Mouse (Mus musculus): Measurements from ENCODE around the gene Ncs1.
A peak's percentile ranks its signal among the peaks of the same experiment; 100 is the strongest.

Gene Ncs1

GRCm38 (mm10) chr2:31245051-31245450 is 572 bp upstream of the Ncs1 start:
- DNase-seq: no peak

GRCm38 (mm10) chr2:31246251-31246971 is 788 bp downstream of the Ncs1 start:
- DNase-seq: no peak

DNA sequence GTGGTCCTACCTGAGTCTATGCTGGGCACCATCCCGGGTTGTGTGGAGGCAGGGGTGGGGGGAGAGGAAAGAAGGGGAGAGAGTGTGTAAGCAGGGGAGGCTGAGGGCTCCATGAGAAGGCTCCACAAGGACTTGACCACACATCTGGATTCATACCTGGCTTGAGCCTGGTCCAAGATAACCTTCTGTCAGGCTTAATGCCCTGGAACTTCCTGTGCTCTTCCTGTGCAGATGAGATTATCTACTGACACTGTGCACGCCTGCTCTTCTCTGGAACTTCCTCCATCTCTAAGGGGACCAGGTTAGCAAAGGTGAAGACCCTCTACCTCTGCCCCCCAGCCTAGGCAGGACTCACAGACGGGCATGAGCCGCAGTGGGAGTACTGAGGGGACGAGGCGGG is 3.2 kb downstream of the Ncs1 start:
- DNase-seq: no peak

DNA sequence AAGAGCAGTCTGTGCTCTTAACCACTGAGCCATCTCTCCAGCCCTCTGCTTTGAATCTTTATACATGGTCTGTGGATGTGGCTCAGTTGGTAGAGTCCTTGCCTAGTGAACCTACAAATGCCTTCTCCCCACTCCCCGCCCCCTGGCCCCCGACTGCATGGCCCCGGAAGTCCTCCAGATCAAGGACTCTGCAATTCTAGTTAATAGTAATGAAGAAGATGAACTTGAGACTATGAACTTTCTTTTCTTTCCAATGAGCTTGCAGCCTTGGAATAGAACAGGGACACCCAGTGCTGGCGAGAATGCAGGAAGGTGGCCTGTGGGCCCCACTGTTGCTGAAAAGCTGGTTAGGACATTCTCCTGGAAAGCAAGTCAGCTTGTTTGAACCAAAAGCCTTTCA is 6.5 kb downstream of the Ncs1 start:
- peak; percentile 73 for DNase-seq

DNA sequence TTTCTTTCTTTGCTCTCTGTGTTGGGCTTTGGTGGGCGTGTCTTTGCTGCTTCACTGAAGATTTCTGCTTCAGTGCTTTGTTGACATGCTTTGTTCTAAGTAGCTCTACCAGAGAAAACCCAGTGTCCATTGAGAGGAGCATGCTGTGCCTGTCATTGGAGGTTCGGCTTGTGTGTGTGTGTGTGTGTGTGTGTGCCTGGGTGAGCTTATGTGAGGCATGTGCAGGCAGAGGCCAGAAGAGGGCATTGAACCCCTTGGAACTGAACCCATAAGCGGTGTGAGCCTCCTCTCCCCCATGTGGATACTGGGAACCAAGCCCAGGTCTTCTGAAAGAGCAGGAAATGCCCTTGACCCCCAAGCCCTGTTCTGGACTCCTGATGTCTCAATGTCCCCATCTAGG is 7.8 kb downstream of the Ncs1 start:
- DNase-seq: peak; percentile 54

GRCm38 (mm10) chr2:31254806-31255205 is 9.2 kb downstream of the Ncs1 start:
- no peak for DNase-seq

GRCm38 (mm10) chr2:31255952-31256938 is 10.6 kb downstream of the Ncs1 start:
- peak; percentile 75 for DNase-seq

- DNase-seq: no peak
Observed at GRCm38 (mm10) chr2:31257096-31257495, 11.5 kb downstream of the Ncs1 start.

- peak; percentile 87 for DNase-seq
Observed at GRCm38 (mm10) chr2:31258609-31259366, 13.2 kb downstream of the Ncs1 start.

DNA sequence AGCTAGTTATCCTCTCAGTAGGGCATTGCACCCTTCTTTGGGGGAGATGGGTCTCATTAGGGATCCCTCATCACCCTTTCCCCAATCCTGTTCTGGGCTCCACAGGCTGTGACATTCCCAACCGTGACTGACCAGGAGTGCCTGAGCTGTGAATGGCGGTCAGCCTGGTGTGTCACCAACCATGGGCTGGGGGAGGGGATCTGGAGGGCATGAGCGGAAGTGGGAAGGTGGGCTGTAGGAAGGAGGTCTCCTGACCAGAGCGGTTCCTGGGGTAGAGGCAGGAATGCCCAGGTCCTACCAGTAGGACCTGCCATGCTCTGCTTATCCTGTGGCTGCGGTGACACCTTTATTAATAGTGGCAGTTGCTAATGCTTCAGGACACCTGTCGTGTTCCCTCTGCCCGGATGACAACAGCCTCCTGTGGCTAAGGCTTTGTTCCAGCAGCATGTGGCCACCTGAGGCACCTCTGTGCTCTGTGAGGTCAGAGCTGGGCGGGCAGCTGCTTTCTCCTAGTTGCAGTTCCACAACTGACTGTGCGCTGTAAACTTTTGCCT is 13.8 kb downstream of the Ncs1 start:
- no peak for DNase-seq

DNA sequence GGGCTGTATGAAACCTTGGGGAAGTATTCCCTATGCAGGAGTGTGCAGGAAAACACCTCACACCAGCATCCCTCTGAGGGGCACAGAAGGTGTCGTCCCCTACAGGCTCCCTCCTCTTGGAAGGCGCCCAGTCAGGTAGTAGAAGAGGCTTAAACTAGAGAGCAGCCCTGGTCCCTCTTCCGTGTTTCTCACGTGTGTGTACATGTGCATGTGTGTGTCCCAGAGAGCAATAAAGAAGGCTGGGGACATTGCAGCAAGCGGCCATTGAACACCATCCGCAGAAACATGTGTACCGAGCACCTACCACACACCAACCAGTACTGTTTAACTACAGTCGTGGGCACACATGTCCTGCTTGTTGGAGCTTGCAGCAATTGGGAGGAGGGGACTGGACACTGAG is 14.9 kb downstream of the Ncs1 start:
- no peak for DNase-seq

DNA sequence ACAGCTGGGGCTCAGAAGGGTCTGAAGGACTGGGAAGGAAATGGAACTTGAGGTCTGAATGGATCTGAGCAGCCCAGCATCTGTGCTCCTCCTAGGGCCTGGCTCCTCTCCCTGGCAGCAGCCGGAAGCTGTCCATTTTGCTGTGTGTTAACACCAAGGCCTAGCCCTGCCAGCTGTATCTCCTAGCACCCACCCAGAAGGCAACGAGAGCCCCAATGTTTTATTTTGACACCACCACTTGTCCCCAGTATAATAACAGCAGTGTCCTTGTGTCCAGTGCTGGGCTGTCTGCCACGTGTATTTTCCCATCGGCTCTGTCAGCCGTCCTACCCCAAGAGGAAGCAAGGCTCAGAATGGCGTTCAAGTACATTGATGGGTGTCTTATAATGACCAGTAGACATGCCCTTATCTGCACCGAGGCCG is 17.4 kb downstream of the Ncs1 start:
- DNase-seq: no peak

GRCm38 (mm10) chr2:31263746-31264378 is 18.2 kb downstream of the Ncs1 start:
- peak; percentile 43 for DNase-seq

GRCm38 (mm10) chr2:31267447-31267846 is 21.8 kb downstream of the Ncs1 start:
- no peak for DNase-seq

GRCm38 (mm10) chr2:31268631-31269030 is 23.0 kb downstream of the Ncs1 start:
- DNase-seq: no peak

DNA sequence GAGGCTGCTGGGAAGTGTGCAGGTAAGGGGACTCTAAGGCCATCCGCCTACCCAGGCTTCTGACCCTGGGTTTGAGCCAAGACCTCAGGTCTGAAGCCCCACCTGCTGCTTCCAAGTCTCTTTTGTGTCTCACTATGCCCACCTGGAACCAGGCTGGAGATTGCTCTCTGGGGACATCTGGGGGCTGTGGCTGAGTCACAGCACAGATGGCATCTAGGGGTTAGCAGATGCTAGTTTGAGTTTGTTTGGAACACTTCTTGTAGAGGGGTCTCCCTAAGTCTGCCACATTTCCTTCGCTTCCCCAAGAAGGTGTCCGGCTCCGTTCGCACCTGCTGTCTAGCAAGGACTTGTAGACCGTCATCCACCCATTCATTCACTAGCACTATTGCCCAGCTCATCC is 23.6 kb downstream of the Ncs1 start:
- DNase-seq: no peak

- no peak for DNase-seq
Observed at GRCm38 (mm10) chr2:31269847-31270246, 24.2 kb downstream of the Ncs1 start.

- no peak for DNase-seq
Observed at GRCm38 (mm10) chr2:31270470-31270869, 24.8 kb downstream of the Ncs1 start.

DNA sequence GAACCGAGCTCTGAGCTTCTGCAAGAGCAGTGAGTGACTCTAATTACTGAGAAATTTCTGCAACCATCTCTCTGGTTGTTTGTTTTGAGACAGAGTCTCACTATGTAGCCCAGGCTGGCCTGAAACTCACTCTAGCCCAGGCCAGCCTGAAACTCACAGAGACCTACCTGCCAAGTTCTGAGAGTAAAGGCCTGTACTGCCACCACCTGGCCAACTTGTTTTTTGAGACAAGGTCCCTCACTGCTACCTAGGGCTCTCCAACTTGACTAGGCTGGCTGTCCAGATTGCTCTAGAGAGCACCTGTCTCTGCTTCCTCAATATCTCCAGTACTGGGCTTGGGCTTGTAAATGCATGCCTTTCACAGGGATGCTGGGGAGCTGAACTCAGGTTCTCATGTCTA is 25.4 kb downstream of the Ncs1 start:
- DNase-seq: no peak

GRCm38 (mm10) chr2:31274993-31275392 is 29.4 kb downstream of the Ncs1 start:
- no peak for DNase-seq

- no peak for DNase-seq
Observed at GRCm38 (mm10) chr2:31277810-31278209, 32.2 kb downstream of the Ncs1 start.

- DNase-seq: no peak
Observed at GRCm38 (mm10) chr2:31278483-31278882, 32.9 kb downstream of the Ncs1 start.

Data from kidney, adult 11 months (tissue).